15 mouse cellular contexts compared by ENCODE assay signal in the genomic region with DNA sequence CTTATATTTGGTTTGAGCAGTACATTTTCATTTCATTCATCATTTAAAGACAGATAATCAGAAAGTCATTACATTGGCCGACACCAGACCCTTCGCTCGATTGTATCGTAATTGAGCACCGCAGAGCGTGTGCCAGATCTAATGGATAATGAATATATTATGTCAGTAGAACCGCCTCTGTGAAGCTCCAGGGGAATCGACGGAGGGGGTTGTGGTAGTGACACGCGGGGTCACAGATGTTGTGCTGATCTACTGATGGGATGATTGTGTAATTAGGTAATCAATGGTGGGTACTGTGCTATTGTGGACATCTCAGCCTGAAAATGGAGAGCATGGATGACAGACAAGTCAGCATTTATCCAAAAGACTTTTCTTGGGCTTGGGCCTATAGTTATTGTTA.
A peak's percentile ranks its signal among the peaks of the same experiment; 100 is the strongest.
DNase-seq lines count a peak whose midpoint lies in the region; ATAC-seq and TF ChIP-seq lines count a peak whose summit lies in the region.
"Had no signal": no experiment of that assay in that cellular context is flagged by ENCODE, and none has a peak within 500 bp of the region (broad histone marks: within the 10 kb centered on the region; RNA-seq: fewer than 3 reads in every experiment).

No protein-coding gene starts in this region.

- H3K36me3 ChIP-seq in forebrain, embryonic 12.5 days (replicated peaks), result no peaks in the 10 kb centered on the region
- H3K36me3 ChIP-seq in forebrain, postnatal 0 days (ENCODE audit: insufficient read depth), result no peaks in the 10 kb centered on the region
- no peaks in the 10 kb centered on the region for H3K36me3 ChIP-seq in neural tube, embryonic 11.5 days (ENCODE audit: control insufficient read depth, insufficient read depth, low read length)
- H3K36me3 ChIP-seq in neural tube, embryonic 15.5 days, result no peaks in the 10 kb centered on the region
- H3K36me3 ChIP-seq in hindbrain, embryonic 15.5 days, result no peaks in the 10 kb centered on the region
- no peaks in the 10 kb centered on the region for H3K36me3 ChIP-seq in liver, embryonic 12.5 days
- H3K36me3 ChIP-seq: embryonic facial prominence, embryonic 15.5 days had no signal

- peak; percentile 68 for ATAC-seq in forebrain, embryonic 12.5 days (ENCODE audit: low FRiP score)
- ATAC-seq in forebrain, postnatal 0 days, result no peak
- peak; percentile 72; the same call in 1 of the 2 replicates for ATAC-seq in neural tube, embryonic 11.5 days (ENCODE audit: insufficient read depth, low FRiP score, low TSS enrichment)
- no peak for ATAC-seq in neural tube, embryonic 15.5 days (ENCODE audit: low FRiP score)
- no peak for ATAC-seq in hindbrain, embryonic 15.5 days (ENCODE audit: low FRiP score, low read depth)
- ATAC-seq in liver, embryonic 12.5 days, result no peak
- ATAC-seq: lung, postnatal 0 days had no signal

- no peak for DNase-seq in forebrain, postnatal 0 days
- DNase-seq in neural tube, embryonic 11.5 days (ENCODE audit: low spot score), result peak; percentile 47
- peak; percentile 7 for DNase-seq in retina, postnatal 1 day
- DNase-seq in frontal cortex, adult 2 months (ENCODE audit: extremely low spot score in 1 of 2, low spot score in 1 of 2), result no peak
- DNase-seq: adrenal gland, postnatal 36 days; B cell, adult 2 months; cerebellum, adult 8-10 months; kidney, adult 18-20 months; kidney, postnatal 10 days had no signal

- no peak overlapping the region for H3K27ac ChIP-seq in forebrain, embryonic 12.5 days
- H3K27ac ChIP-seq in forebrain, postnatal 0 days (ENCODE audit: low read depth, low read length), result no peak overlapping the region
- H3K27ac ChIP-seq in neural tube, embryonic 11.5 days (ENCODE audit: low read depth, low read length), result no peak overlapping the region
- no peak overlapping the region for H3K27ac ChIP-seq in neural tube, embryonic 15.5 days (replicated peaks)
- no peak overlapping the region for H3K27ac ChIP-seq in hindbrain, embryonic 15.5 days (replicated peaks)
- no peak overlapping the region for H3K27ac ChIP-seq in liver, embryonic 12.5 days
- H3K27ac ChIP-seq: embryonic facial prominence, embryonic 15.5 days had no signal

- H3K9ac ChIP-seq in forebrain, embryonic 12.5 days, result no peak overlapping the region
- no peak overlapping the region for H3K9ac ChIP-seq in forebrain, postnatal 0 days
- no peak overlapping the region for H3K9ac ChIP-seq in neural tube, embryonic 11.5 days (ENCODE audit: low read length)
- no peak overlapping the region for H3K9ac ChIP-seq in neural tube, embryonic 15.5 days (replicated peaks)
- H3K9ac ChIP-seq in hindbrain, embryonic 15.5 days, result no peak overlapping the region
- no peak overlapping the region for H3K9ac ChIP-seq in liver, embryonic 12.5 days
- H3K9ac ChIP-seq: embryonic facial prominence, embryonic 15.5 days had no signal

- TF ChIP-seq CTCF in forebrain, postnatal 0 days (IDR thresholded peaks at IDR 0.05; ENCODE audit: low read depth), result no peak

- H3K27me3 ChIP-seq in forebrain, embryonic 12.5 days, result no peaks in the 10 kb centered on the region
- no peaks in the 10 kb centered on the region for H3K27me3 ChIP-seq in forebrain, postnatal 0 days (ENCODE audit: insufficient read depth, low read length)
- no peaks in the 10 kb centered on the region for H3K27me3 ChIP-seq in neural tube, embryonic 11.5 days (ENCODE audit: control insufficient read depth, insufficient read depth, low read length)
- no peaks in the 10 kb centered on the region for H3K27me3 ChIP-seq in neural tube, embryonic 15.5 days (replicated peaks)
- H3K27me3 ChIP-seq in hindbrain, embryonic 15.5 days, result no peaks in the 10 kb centered on the region
- no peaks in the 10 kb centered on the region for H3K27me3 ChIP-seq in liver, embryonic 12.5 days (replicated peaks)
- H3K27me3 ChIP-seq: embryonic facial prominence, embryonic 15.5 days had no signal

- WGBS in forebrain, embryonic 12.5 days, result 68% methylated on average over 11 of the region's 11 CpGs
- 60% methylated on average over 11 of the region's 11 CpGs for WGBS in forebrain, postnatal 0 days
- WGBS in neural tube, embryonic 11.5 days, result 76% methylated on average over 11 of the region's 11 CpGs
- WGBS in neural tube, embryonic 15.5 days, result 30% methylated on average over 11 of the region's 11 CpGs
- 30% methylated on average over 11 of the region's 11 CpGs for WGBS in hindbrain, embryonic 15.5 days
- 75% methylated on average over 11 of the region's 11 CpGs for WGBS in liver, embryonic 12.5 days (ENCODE audit: insufficient replicate concordance)

- H3K4me2 ChIP-seq in forebrain, embryonic 12.5 days, result no peak overlapping the region
- H3K4me2 ChIP-seq in forebrain, postnatal 0 days (ENCODE audit: low read depth), result no peak overlapping the region
- H3K4me2 ChIP-seq in neural tube, embryonic 11.5 days (ENCODE audit: low read depth), result no peak overlapping the region
- H3K4me2 ChIP-seq in neural tube, embryonic 15.5 days, result no peak overlapping the region
- 0 out of 2 replicates have a peak overlapping the region, but pooled peaks have one; percentile 10 for H3K4me2 ChIP-seq in hindbrain, embryonic 15.5 days
- H3K4me2 ChIP-seq in liver, embryonic 12.5 days, result no peak overlapping the region
- H3K4me2 ChIP-seq: embryonic facial prominence, embryonic 15.5 days had no signal

- H3K4me3 ChIP-seq in forebrain, embryonic 12.5 days (replicated peaks), result no peak overlapping the region
- H3K4me3 ChIP-seq in forebrain, postnatal 0 days (ENCODE audit: low read depth, low read length), result no peak overlapping the region
- no peak overlapping the region for H3K4me3 ChIP-seq in neural tube, embryonic 11.5 days (ENCODE audit: low read depth, low read length)
- H3K4me3 ChIP-seq in neural tube, embryonic 15.5 days (replicated peaks), result no peak overlapping the region
- no peak overlapping the region for H3K4me3 ChIP-seq in hindbrain, embryonic 15.5 days
- H3K4me3 ChIP-seq in liver, embryonic 12.5 days, result no peak overlapping the region
- H3K4me3 ChIP-seq: embryonic facial prominence, embryonic 15.5 days had no signal

- no peaks in the 10 kb centered on the region for H3K4me1 ChIP-seq in forebrain, embryonic 12.5 days
- no peaks in the 10 kb centered on the region for H3K4me1 ChIP-seq in forebrain, postnatal 0 days (ENCODE audit: insufficient read depth)
- H3K4me1 ChIP-seq in neural tube, embryonic 11.5 days (ENCODE audit: control insufficient read depth, insufficient read depth, low read length), result no peaks in the 10 kb centered on the region
- no peaks in the 10 kb centered on the region for H3K4me1 ChIP-seq in neural tube, embryonic 15.5 days
- no peaks in the 10 kb centered on the region; the same call in 1 of the 2 replicates for H3K4me1 ChIP-seq in hindbrain, embryonic 15.5 days (replicated peaks)
- H3K4me1 ChIP-seq in liver, embryonic 12.5 days, result no peaks in the 10 kb centered on the region
- H3K4me1 ChIP-seq: embryonic facial prominence, embryonic 15.5 days had no signal

- H3K9me3 ChIP-seq in forebrain, embryonic 12.5 days, result no peaks in the 10 kb centered on the region
- H3K9me3 ChIP-seq in forebrain, postnatal 0 days (ENCODE audit: low read length), result no peaks in the 10 kb centered on the region
- H3K9me3 ChIP-seq in neural tube, embryonic 11.5 days (ENCODE audit: control insufficient read depth, low read length), result no peaks in the 10 kb centered on the region
- H3K9me3 ChIP-seq in neural tube, embryonic 15.5 days (replicated peaks), result no peaks in the 10 kb centered on the region
- H3K9me3 ChIP-seq in hindbrain, embryonic 15.5 days, result no peaks in the 10 kb centered on the region
- H3K9me3 ChIP-seq in liver, embryonic 12.5 days (replicated peaks), result no peaks in the 10 kb centered on the region
- H3K9me3 ChIP-seq: embryonic facial prominence, embryonic 15.5 days had no signal

Comparison
In these comparisons a context has a peak if more than half of its experiments do, and no peak if none do; other contexts are left out.
1. ATAC-seq: peak in forebrain, embryonic 12.5 days (single experiment) and neural tube, embryonic 11.5 days (single experiment); none in forebrain, postnatal 0 days (single experiment), neural tube, embryonic 15.5 days (single experiment), hindbrain, embryonic 15.5 days (single experiment) and liver, embryonic 12.5 days (single experiment).
2. DNase-seq: peak in neural tube, embryonic 11.5 days (single experiment) and retina, postnatal 1 day (single experiment); none in forebrain, postnatal 0 days (single experiment) and frontal cortex, adult 2 months (0 of 2).